Comparison of ENCODE assay signal across 9 mouse cellular contexts in genomic region chr10:34316571-34317216, GRCm38 (mm10). TPM values are rescaled to one million over a fixed set of nuclear protein-coding genes. Genes with fewer than 3 reads are reported as not detected.
DNase-seq lines count a peak whose midpoint lies in the region; ATAC-seq and TF ChIP-seq lines count a peak whose summit lies in the region.
"Had no signal": no experiment of that assay in that cellular context is flagged by ENCODE, and none has a peak within 500 bp of the region (broad histone marks: within the 10 kb centered on the region; RNA-seq: fewer than 3 reads in every experiment).

No protein-coding gene starts in this region.

- H3K4me3 ChIP-seq in heart, embryonic 10.5 days: no peak overlapping the region
- H3K4me3 ChIP-seq in embryonic facial prominence, embryonic 11.5 days (ENCODE audit: low read depth, low read length): no peak overlapping the region
- peak overlapping the region; percentile 23 for H3K4me3 ChIP-seq in hindbrain, postnatal 0 days (ENCODE audit: low read length)
- no peak overlapping the region for H3K4me3 ChIP-seq in limb, embryonic 13.5 days
- H3K4me3 ChIP-seq: heart, embryonic 15.5 days had no signal

- H3K4me1 ChIP-seq in heart, embryonic 10.5 days: peaks cover 10% of the 10 kb centered on the region
- H3K4me1 ChIP-seq in embryonic facial prominence, embryonic 11.5 days (ENCODE audit: control insufficient read depth, insufficient read depth, low read length): peaks cover 4% of the 10 kb centered on the region; the same call in 1 of the 2 replicates
- H3K4me1 ChIP-seq in hindbrain, postnatal 0 days (ENCODE audit: insufficient read depth, low read length): peaks cover 7% of the 10 kb centered on the region; the same call in 1 of the 2 replicates
- H3K4me1 ChIP-seq in limb, embryonic 13.5 days: peaks cover 6% of the 10 kb centered on the region

- DNase-seq in heart, embryonic 10.5 days (ENCODE audit: low spot score): no peak
- DNase-seq in heart, adult 8-10 months (ENCODE audit: low spot score): no peak
- DNase-seq in NIH3T3 (ENCODE audit: low read depth): peak; percentile 40
- DNase-seq in embryonic facial prominence, embryonic 11.5 days (ENCODE audit: low spot score): peak; percentile 81
- DNase-seq in hindbrain, postnatal 0 days (ENCODE audit: low spot score): peak; percentile 90
- peak; percentile 46 for DNase-seq in retina, postnatal 7 days (ENCODE audit: low read depth, low spot score)
- no peak for DNase-seq in urinary bladder, adult 2 months (ENCODE audit: low spot score)

- peak; percentile 94 for ATAC-seq in embryonic facial prominence, embryonic 11.5 days (replicated peaks; ENCODE audit: insufficient number of reproducible peaks, low FRiP score, low TSS enrichment, low read depth)
- ATAC-seq in hindbrain, postnatal 0 days: peak; percentile 97
- ATAC-seq in limb, embryonic 13.5 days (ENCODE audit: low FRiP score, low read depth): peak; percentile 64; the same call in 1 of the 2 replicates

- no peak for TF ChIP-seq CTCF in hindbrain, postnatal 0 days (IDR thresholded peaks at IDR 0.05; ENCODE audit: low read depth)

- H3K4me2 ChIP-seq in embryonic facial prominence, embryonic 11.5 days (ENCODE audit: low read depth, low read length): peak overlapping the region; percentile 7; the same call in 1 of the 2 replicates
- peak overlapping the region; percentile 48 for H3K4me2 ChIP-seq in hindbrain, postnatal 0 days (ENCODE audit: low read depth, low read length)
- 0 out of 2 replicates have a peak overlapping the region, but pooled peaks have one; percentile 14 for H3K4me2 ChIP-seq in limb, embryonic 13.5 days (replicated peaks)
- H3K4me2 ChIP-seq: heart, embryonic 15.5 days had no signal

- 6% methylated on average over 3 of the region's 3 CpGs for WGBS in heart, embryonic 10.5 days
- WGBS in embryonic facial prominence, embryonic 11.5 days: under 1% methylated on average over 3 of the region's 3 CpGs
- 4% methylated on average over 3 of the region's 3 CpGs for WGBS in hindbrain, postnatal 0 days
- 2% methylated on average over 3 of the region's 3 CpGs for WGBS in limb, embryonic 13.5 days

- no peaks in the 10 kb centered on the region for H3K27me3 ChIP-seq in heart, embryonic 10.5 days (ENCODE audit: insufficient read depth, poor library complexity, severe bottlenecking)
- no peaks in the 10 kb centered on the region for H3K27me3 ChIP-seq in embryonic facial prominence, embryonic 11.5 days (ENCODE audit: control insufficient read depth, insufficient read depth, low read length)
- H3K27me3 ChIP-seq in hindbrain, postnatal 0 days (ENCODE audit: insufficient read depth, low read length): no peaks in the 10 kb centered on the region
- no peaks in the 10 kb centered on the region for H3K27me3 ChIP-seq in limb, embryonic 13.5 days
- H3K27me3 ChIP-seq: heart, embryonic 15.5 days had no signal

- H3K9ac ChIP-seq in embryonic facial prominence, embryonic 11.5 days (replicated peaks; ENCODE audit: low read length): no peak overlapping the region
- H3K9ac ChIP-seq in hindbrain, postnatal 0 days (replicated peaks; ENCODE audit: low read length): 0 out of 2 replicates have a peak overlapping the region, but pooled peaks have one; percentile 25
- no peak overlapping the region for H3K9ac ChIP-seq in limb, embryonic 13.5 days
- H3K9ac ChIP-seq: heart, embryonic 15.5 days had no signal

- no peaks in the 10 kb centered on the region for H3K36me3 ChIP-seq in heart, embryonic 10.5 days
- no peaks in the 10 kb centered on the region for H3K36me3 ChIP-seq in embryonic facial prominence, embryonic 11.5 days (replicated peaks; ENCODE audit: control insufficient read depth, insufficient read depth, low read depth, low read length)
- no peaks in the 10 kb centered on the region for H3K36me3 ChIP-seq in hindbrain, postnatal 0 days (ENCODE audit: insufficient read depth, low read length)
- H3K36me3 ChIP-seq in limb, embryonic 13.5 days: peaks cover 13% of the 10 kb centered on the region; the same call in 1 of the 2 replicates
- H3K36me3 ChIP-seq: heart, embryonic 15.5 days had no signal

- H3K27ac ChIP-seq in heart, embryonic 10.5 days: peak overlapping the region; percentile 64; the same call in 1 of the 2 replicates
- 0 out of 2 replicates have a peak overlapping the region, but pooled peaks have one; percentile 44 for H3K27ac ChIP-seq in embryonic facial prominence, embryonic 11.5 days (replicated peaks; ENCODE audit: low read depth, low read length)
- H3K27ac ChIP-seq in hindbrain, postnatal 0 days: peak overlapping the region; percentile 84
- H3K27ac ChIP-seq in limb, embryonic 13.5 days: no peak overlapping the region
- H3K27ac ChIP-seq: heart, embryonic 15.5 days had no signal

- no peaks in the 10 kb centered on the region for H3K9me3 ChIP-seq in heart, embryonic 10.5 days
- H3K9me3 ChIP-seq in embryonic facial prominence, embryonic 11.5 days (replicated peaks; ENCODE audit: control insufficient read depth, low read length): no peaks in the 10 kb centered on the region
- H3K9me3 ChIP-seq in hindbrain, postnatal 0 days (ENCODE audit: low read length): no peaks in the 10 kb centered on the region
- no peaks in the 10 kb centered on the region for H3K9me3 ChIP-seq in limb, embryonic 13.5 days
- H3K9me3 ChIP-seq: heart, embryonic 15.5 days had no signal

RNA-seq across cellular contexts. Expression of gene Tspyl4, which starts 19.5 kb away (rescaled TPM):
- 20.7 and 21.7 TPM in 2 replicates for polyA plus RNA-seq in heart, embryonic 10.5 days (2016; fragmentation: Nextera tagmentation; extraction: Ambion mirVana)
- total RNA-seq in heart, adult 8-10 months (2022): 10 to 100 TPM; 13.9 to 20.4 (median 14.5) TPM
- polyA plus RNA-seq in embryonic facial prominence, embryonic 11.5 days (2014; fragmentation: Nextera tagmentation; extraction: Ambion mirVana): 15.7 and 16.5 TPM in 2 replicates
- 482 and 493 TPM in 2 replicates for total RNA-seq in hindbrain, postnatal 0 days (2014; rRNA removed)
- polyA plus RNA-seq in hindbrain, postnatal 0 days (2015; fragmentation: Nextera tagmentation; extraction: Ambion mirVana): 400 and 429 TPM in 2 replicates
- polyA plus RNA-seq in limb, embryonic 13.5 days (2015; fragmentation: Nextera tagmentation; extraction: Ambion mirVana): 22.2 and 24.7 TPM in 2 replicates
- 11.1 and 15.2 TPM in 2 replicates for polyA plus RNA-seq in urinary bladder, adult 2 months (2012; rRNA removed)

RNA-seq across cellular contexts. Expression of gene Tspyl1, which starts 34.7 kb away (rescaled TPM):
- 57.5 and 69.9 TPM in 2 replicates for polyA plus RNA-seq in heart, embryonic 10.5 days (2016; fragmentation: Nextera tagmentation; extraction: Ambion mirVana)
- 10 to 100 TPM; 65.2 to 73.0 (median 68.1) TPM for total RNA-seq in heart, adult 8-10 months (2022)
- polyA plus RNA-seq in embryonic facial prominence, embryonic 11.5 days (2014; fragmentation: Nextera tagmentation; extraction: Ambion mirVana): 61.3 and 61.9 TPM in 2 replicates
- total RNA-seq in hindbrain, postnatal 0 days (2014; rRNA removed): 75.1 and 81.5 TPM in 2 replicates
- polyA plus RNA-seq in hindbrain, postnatal 0 days (2015; fragmentation: Nextera tagmentation; extraction: Ambion mirVana): 129 and 132 TPM in 2 replicates
- 91.0 and 93.1 TPM in 2 replicates for polyA plus RNA-seq in limb, embryonic 13.5 days (2015; fragmentation: Nextera tagmentation; extraction: Ambion mirVana)
- 52.8 and 58.2 TPM in 2 replicates for polyA plus RNA-seq in urinary bladder, adult 2 months (2012; rRNA removed)

Comparison
In these comparisons a context has a peak if more than half of its experiments do, and no peak if none do; other contexts are left out.
1. DNase-seq: peak in NIH3T3 (single experiment), embryonic facial prominence, embryonic 11.5 days (single experiment), hindbrain, postnatal 0 days (single experiment) and retina, postnatal 7 days (single experiment); none in heart, embryonic 10.5 days (single experiment), heart, adult 8-10 months (single experiment) and urinary bladder, adult 2 months (single experiment).
2. RNA of gene Tspyl4, which starts 19.5 kb away (polyA plus RNA-seq): 400 to 429 TPM in hindbrain, postnatal 0 days; 22.2 to 24.7 TPM in limb, embryonic 13.5 days, 20.7 to 21.7 TPM in heart, embryonic 10.5 days, 15.7 to 16.5 TPM in embryonic facial prominence, embryonic 11.5 days and 11.1 to 15.2 TPM in urinary bladder, adult 2 months; every median in the first group is over 10 times any median in the second.
3. Peak in every context shown above with its lines, with median percentiles within 50 percentile points of each other: ATAC-seq and H3K4me2 ChIP-seq.